Mouse (Mus musculus) adrenal gland, adult (tissue): ENCODE results near the gene Jam3.

Experiments used
- DNase-seq, 2 experiments: peaks; one replicate each; pipeline ENCODE4 v3.0.0; 2022 to 2023; ENCODE audit warnings: low spot score in 1 of 2; ENCODE audit not compliant: inconsistent age in 2 of 2

Jam3 gene

DNA sequence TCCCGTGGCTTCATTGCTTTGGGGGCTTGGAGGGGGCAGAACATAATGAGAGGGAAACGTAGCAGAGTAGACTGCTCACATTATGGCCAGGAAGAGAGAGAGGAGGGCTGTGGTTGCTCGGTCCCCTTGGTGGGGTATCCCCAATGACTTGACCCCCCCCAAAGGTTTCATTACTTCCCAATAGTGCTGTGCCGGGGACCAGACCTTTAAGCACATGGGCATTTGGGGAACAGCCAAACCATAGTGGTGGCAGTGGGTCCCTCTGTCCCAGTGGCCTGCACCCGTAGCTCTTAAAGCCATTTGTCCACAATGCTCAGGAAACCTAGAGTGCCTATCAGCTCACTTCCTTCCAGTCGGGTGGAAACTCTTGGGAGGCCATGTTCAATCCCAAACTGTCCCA lies 17.6 kb upstream of the Jam3 start:
- peak in 1 of 2 experiments; percentile 23 for DNase-seq

DNA sequence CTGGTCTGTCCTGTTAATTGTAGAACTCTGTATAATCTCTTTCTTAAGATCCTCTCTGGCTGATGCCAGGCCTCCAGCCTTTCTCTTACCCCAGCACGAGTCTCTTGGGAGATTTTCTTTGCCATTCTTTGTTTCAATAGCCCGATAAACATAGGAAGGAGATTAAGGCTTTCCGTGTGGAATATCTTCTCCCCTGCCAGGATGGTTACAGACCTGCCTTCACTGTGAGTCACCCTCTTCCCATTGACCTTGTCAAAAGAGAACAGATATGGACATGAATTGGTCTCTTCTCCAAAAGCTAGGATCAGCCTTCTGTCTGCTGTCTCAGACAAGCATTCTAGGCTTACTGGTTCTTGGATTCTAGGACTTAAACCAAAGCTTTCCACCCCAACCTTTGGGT lies 15.5 kb upstream of the Jam3 start:
- DNase-seq = peak; percentile 40 to 82

DNA sequence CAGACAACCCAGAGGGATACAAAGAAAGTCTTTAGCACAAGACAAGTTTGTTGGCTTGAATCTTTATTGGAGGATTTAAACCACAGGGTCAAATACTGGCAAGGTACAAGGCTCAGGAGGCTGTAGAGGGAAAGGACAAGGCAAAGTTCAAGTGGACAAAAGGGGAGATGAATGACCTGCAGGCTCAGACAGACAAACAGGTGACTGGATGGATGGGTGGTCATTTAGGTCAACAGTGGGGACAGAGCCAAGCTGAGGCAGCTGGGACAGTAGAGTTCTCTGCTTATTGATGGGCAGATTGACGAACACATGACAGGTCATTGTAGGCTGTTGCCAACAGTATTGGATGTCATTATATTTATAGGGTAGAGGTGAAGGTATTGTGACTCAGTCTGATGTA lies 11.8 kb upstream of the Jam3 start:
- no peak for DNase-seq

DNA sequence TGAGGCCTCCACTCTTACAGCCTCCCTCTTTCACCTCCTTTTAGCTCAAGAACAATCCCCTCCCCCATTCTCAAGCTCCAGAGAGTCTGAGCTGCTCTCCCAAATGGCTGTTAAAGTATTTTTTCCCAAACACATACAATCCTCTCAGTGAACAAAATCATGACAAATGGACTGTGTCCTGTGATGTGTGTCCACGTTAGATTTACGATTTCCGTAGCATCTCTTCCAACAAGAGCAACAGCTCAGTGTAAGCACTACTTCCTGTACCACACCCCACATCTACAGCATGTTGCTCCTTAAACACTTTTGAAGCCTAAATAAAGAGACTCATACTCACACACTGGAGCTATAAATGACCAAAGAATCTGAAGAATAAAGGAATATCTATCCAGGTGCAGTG lies 10.4 kb upstream of the Jam3 start:
- DNase-seq = peak in 1 of 2 experiments; percentile 34

DNA sequence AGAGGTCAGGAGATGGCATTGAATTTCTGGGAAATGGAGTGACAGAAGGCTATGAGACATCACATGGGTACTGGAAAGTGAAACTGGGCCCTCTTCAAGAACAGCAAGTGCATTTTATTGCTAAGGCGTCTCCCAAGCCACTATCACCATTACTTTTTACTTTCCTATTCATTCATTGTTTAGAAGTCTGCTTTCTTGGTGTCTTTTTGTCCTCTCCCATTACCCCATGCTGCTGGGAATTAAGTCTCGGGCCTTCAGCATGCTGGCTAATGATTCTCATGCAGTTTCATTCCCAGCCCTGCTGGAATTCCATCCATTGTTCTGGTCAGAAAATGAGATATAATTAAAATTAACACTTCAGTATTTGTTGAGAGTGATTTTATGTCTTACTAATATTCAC lies 9.7 kb upstream of the Jam3 start:
- DNase-seq = peak in 1 of 2 experiments; percentile 41

DNA sequence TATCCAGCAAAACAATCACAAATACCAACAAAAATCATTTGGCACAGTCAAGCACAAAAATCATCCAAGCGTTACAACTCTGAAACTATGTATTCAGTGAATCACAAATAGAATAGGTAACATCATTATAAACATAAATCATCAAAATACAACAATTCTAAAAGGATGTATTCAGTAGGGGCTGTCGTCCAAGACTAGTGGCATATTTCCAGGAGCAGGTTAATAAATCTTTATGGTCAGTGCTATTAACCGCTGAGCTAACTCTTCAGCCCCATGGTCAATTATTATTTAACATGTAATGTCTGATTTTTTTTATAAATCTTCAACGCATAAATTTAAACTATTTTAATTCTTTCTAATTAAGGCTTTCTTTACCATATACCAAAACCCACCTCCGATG lies 8.4 kb upstream of the Jam3 start:
- DNase-seq = peak in 1 of 2 experiments; percentile 22

DNA sequence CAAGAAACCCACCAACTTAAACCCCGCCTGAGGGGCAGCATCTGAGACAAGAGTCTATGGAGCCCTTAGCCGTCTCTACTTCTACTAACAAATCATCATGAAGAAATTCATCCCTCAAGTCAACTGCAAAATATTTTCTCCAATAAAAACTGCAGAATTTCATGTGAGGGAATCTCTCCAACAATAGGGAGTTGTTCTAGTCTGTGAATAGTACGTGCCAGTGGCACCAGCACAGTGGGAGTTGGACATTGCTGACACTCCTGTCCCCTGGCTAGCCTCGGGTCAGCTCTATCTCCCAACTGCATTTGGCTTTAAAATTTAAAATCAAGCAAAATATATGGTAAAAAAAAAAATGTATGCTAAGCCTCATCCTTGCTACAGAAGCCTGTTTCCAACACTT lies 1.4 kb downstream of the Jam3 start:
- no peak for DNase-seq

DNA sequence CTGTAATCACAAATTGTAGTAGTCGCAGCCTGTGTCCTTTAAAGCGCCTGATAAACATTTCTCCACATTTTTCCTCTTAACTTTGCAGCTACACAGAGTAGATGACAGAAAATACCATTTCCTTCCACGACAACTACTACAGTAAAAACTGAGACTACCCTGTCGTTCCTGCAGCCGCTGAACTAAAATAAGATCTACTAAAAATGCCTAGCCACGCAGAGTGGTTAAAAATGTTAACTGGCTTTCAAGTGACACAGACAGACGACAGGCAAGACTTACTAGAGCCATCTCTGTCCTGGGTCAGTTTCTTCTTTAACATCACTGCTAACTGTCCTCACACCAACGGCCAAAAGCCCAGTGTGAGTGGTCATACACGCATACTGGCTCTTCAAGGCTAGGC lies 5.4 kb downstream of the Jam3 start:
- DNase-seq = no peak

DNA sequence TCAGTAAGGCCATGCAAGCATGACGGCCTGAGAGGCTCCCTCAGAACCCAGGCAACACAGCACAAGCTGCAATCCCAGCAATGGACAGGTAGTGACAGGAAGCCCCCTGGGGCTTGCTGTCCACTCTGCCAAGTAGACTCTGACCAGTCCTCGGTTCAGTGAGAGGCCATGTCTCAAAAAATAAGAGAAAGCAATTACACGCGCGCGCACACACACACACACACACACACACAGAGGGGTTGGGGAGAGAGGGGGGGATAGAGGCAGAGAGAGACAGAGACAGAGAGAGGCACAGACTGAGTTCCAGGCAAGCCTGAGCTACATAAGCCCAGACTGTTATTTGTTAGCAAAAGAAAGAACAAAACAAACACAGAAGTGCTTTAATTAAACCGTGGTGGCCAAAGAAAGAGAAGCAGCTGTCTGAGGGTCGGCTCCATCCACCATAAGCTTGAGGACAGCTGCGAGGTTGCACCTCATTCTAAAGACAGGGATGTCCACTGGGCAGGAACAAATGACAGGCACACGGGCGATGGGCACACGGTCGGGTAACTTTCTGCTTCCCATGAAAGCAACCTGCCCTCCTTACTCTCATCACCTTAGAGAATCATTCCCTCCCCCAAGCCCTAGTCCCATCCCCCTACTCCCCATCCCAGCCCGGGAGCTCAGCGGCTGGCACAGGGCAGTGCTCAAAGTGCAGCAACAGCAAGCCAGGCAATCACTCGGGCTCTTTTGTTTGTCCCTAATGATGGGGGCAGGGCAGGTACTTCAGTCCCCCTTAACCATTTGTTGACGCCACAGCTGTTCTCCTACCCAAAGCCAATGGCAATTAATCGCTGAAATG lies 6.4 kb downstream of the Jam3 start:
- DNase-seq = no peak

DNA sequence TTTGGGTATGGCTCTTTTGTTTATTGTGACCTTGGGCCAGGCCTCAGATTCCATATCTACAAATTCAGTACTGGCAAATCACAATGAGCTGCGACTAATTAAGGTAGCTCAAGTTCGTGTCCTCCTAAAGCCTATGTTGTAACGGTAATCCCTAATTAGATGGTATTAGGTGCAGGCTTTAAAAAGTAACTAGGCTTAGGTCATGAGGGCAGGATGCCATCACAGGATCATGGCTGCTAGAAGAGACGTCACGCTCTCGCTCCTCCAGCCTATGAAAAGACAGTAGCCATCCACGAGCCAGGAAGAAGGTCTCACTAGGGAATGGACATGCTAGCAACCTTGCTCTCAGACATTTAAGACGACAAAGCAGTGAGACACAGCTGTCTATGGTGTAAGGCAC lies 7.3 kb downstream of the Jam3 start:
- no peak for DNase-seq

DNA sequence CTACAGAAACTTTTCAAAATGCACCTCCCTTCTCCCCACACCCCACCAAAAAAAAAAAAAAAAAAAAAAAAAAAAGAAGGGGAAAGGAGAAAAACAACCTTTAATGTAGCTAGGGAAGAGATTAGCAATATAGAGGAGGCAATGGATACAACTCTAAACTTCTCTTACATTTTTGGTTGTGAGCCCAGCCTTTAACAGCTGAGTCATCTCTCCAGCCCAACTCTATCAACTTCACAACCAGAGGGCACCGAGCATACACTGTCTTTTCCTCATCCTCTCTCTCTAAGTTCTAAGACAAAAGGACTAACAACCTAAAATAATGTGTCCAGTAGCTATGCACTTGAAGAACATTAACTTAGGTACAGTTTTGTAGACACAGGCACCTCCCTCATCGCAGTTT lies 8.4 kb downstream of the Jam3 start:
- no peak for DNase-seq

DNA sequence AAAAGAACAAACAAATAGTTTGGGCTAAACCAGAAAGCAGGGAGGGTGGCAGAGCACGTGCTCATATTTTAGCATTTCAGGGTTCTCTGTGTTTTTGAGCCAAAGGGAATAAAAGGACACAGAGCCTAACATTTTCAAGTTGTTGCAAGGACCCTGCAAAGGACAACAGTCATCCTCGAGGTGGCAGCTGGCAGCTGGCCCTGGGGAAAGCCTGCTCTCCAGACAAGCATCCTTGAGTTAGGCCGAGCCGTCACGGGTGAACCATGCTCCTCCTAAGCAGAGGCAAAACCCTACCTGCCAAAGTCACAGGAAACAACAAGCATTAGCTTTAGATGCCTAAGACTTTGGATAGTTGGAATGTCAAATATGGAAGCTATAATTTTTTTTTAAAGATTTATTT lies 10.2 kb downstream of the Jam3 start:
- DNase-seq = peak; percentile 68 to 90

DNA sequence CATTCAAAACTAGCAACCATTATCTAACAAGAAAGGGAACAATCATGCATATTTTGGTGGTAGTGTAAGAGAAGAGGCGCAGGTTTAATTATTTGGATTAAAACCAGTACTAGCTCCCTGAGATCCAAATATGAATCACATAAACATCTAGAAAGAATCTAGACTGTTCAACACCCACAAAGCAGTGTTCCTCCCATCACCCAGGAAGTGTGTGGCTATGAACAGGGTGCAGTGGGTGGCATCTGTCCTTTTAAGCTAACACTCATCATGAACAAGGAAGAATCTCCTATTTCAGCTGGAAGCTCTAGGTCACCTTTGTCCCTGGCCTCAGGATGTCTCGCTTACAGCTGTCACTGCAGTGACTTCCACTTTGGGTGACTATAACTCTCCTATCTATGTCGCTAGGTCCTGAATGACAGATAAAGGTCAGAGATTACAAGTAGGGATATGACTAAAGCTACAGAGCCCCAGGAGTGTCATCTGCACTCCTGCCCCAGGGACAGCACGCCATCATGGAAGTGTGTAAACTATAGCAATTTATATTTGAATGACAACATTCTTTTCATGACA lies 10.9 kb downstream of the Jam3 start:
- DNase-seq = peak in 1 of 2 experiments; percentile 77

DNA sequence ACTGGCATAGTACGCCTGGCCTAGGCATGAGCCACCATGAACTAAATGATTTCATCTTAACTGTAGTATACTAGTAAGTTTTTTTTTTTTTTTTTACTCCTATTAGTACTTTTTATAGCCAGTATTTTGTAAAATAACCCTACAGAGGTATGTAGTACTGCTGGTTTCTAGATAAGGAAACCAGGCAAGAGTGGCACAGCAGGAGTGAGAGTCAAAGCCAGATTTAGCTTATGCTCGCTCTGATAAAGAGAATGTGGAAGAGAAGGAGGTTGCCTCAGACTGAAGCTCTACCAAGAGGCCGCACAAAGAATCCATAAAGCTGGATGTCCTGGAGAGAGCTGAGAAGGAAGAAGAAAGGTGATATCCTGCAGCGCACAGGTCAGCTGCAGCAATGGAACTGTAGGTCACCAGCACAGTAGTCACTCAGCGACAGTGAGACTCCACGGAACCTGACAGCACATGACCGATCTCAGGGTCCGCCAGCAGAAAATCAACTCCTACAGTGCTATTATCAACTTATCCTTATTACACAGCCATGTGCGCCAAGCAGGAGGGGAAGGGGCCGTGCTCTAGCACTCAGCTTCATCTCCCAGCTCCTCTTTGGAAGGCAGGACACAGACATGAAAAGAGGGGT lies 14.7 kb downstream of the Jam3 start:
- no peak for DNase-seq

DNA sequence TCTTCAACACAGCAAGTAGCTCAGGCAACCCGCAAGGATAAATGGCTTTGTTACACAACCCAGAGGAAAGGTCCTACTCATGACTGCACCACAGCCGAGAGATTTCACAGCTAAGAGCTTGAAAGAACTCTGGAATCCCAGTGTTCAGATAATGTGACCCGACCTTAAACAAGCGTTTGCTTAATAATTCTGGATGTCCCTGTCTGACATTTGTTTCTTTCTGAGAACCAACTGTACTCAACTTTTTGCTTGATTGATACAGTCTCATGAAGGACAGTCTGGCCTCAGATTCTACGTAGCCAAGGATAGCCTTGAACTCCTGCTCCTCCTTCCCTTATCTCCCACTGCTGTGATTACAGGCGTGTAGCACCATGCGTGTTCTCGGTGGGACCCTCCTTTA lies 18.6 kb downstream of the Jam3 start:
- peak; percentile 57 to 83 for DNase-seq

DNA sequence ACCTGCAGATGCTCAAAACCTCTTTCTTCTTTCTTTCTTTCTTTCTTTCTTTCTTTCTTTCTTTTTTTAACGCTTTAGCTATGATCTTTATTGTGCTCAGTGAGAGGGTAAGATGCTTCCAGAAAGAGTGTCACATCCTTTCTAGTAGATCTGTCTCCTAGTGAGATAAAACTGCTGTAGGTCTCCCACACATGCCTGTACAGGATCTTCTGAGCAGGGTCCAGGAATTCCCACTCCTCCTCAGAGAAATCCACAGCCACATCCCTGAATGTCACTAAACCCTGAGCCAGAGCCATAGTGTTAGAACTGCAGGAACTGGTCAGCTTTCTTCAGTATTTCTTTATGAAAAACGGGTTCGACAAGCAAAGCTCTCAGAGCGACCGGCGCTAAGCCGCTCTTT lies 19.8 kb downstream of the Jam3 start:
- DNase-seq = no peak

DNA sequence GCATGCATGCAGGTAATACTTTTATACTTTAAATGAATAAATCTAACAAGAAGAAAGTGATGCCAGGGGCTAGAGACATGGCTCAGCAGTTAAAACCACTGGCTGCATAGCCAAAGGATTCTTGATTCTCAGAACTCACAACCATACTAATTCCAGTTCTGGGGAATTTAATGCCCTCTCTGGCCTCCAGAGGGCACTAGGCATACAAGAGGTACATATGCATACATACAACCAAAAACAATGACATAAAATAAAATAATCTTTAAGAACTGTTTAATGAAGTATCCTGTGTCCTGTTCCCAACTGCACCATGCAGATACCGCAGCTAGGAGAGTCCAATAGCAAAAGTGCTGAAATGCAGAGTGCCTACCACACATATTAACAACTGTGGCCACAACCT lies 20.8 kb downstream of the Jam3 start:
- peak; percentile 38 to 84 for DNase-seq

DNA sequence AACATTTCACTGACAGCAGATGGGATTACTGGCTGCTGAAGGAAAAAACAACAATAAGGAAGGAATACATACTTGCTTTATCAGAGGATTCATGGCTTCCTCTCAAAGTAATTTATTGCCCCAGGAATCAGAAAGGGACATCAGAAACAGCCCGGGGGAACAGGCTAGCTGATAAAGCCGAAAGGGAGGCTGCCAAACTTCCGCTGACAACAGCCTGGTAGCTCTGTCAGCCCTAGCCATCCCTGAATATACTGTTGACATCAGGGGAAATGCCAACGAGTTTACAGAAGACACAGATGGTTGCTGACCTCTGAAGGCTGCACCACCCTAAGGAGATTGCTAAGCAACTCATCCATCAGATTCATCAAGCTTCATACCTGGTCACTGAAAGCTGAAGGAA lies 26.6 kb downstream of the Jam3 start:
- peak in 1 of 2 experiments; percentile 64 for DNase-seq

DNA sequence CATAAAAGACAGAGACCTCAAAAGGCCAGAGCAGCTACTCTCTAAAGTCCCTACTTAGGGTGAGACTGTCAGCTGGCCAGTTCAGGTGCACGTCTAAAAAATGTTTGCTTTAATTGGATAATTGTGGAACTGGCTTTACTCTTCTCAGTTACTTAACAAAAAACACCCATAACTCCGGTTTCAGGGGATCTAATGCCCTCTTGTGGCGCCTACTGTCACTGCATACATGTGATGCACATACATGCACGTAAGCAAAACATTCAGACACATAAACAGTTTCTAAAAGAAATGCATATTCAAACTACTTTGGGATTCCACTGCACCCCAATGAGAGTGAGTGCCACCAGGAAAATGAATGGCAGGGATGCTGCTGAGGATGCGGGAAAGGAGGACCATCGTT lies 28.7 kb downstream of the Jam3 start:
- DNase-seq = no peak

DNA sequence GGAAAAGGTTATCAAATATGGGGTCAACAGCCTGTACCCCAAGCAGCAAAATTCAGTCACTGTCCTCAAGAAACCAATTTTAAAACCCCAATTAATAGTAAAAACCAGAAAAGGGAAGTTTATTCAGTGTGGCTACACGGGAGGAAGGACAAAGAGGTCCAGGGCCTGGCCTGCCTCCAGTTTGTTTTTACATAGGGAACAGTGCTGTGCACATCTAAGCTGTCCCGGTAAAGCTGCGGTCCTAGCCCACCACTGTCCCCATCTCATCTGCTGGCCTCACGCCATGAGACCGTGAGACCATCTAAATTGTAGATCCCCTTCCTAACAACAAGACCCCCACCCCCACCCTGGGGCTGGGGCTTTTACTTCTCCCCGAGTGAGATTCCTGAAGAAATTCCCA lies 29.8 kb downstream of the Jam3 start:
- DNase-seq = no peak

DNA sequence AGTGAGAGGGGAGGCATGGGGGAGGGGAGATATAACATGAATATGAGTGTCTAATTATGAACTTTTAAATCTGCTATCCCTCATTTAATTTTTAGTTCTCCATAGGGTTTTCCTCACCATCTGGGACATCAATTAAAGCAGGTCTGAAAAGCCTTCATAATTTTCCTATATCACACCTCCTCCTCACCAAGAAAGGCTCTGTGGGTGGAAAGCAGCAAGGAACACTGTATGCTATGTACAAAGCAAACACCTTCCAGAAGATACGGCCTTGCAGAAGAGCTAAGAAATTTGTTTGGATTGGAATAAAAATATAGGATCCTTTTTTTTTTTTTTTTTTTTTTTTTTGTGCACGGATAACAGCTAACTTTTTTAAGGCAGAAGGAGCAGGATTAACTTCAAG lies 31.3 kb downstream of the Jam3 start:
- DNase-seq = no peak

DNA sequence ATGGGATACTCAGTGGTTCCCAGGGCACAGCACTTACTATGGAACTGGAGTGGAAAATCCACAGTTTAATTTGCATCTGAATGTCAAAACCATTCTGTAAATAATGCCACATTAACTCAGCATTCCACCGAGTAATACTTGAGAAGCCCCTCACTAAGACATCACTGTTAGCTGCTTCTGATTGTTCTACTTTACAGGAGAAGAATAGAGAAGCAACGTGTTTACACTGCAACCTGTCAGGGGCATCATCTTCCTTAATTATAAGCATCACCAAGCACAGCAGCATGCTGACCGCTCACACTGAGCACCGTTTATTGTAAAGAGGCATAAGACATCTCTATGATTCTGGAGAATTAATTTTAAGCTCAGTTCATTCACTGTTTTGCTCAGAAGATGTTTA lies 32.3 kb downstream of the Jam3 start:
- DNase-seq = no peak
